Mouse (Mus musculus): ENCODE data around the gene Tspyl3.

Tspyl3 gene

DNA sequence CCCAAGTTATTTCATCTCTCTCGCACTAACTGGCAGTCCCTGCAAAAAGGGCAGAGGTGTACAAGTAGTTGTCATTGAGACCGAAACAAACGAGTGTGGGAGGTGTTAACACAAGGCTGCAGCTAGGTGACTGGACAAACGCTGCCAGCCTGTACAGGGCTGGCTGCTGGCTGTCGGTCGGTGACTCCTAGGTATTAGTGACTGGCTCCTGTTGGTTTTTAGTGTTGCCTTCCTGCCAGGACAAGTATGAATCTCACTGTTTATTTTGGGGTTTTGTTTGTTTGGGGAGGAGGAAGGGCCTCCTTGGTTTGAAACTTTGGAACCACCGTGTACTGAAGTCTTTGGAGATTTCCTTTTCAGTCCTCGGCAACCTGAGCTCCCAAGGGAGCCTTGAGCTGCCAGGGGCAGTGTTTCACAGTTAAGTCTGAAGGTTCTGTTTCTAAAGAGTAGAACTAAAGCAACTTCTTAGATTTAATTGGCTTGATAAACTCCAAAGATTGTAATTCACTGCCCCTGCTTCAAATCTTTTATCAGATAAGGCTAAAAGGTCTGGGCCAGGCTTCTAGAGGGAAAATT, 49.2 kb downstream of the Tspyl3 start:
- no peak for DNase-seq (ENCODE audit: low spot score)

All from T-cell, adult 2 months (primary cell).